Mouse (Mus musculus) embryonic facial prominence, embryonic 14.5 days (tissue): ENCODE measurements around the gene Neb. TPM values are rescaled to one million over a fixed set of nuclear protein-coding genes. Genes with fewer than 3 reads are reported as not detected.

Experiments
- ATAC-seq: fragments of 200-750 bp; cut with Nextera tagmentation; 2 replicates; pipeline ENCODE4 v1.8.0; 2017; ENCODE audit warnings: low read depth, moderate number of reproducible peaks, moderate TSS enrichment
- DNase-seq: peaks from one replicate; pipeline ENCODE4 v3.0.0-alpha.2; 2015; ENCODE audit warnings: low spot score
- H3K27ac ChIP-seq: fragments of 300-500 bp; sonication (generic); replicated peaks from 2 replicates; pipeline ENCODE4 v1.5.1; 2014; ENCODE audit warnings: low read depth, mild to moderate bottlenecking, low read length, moderate library complexity
- H3K27me3 ChIP-seq: fragments of 300-500 bp; sonication (generic); replicated peaks from 2 replicates; pipeline ENCODE4 v1.6.1; 2014; ENCODE audit warnings: low read length; ENCODE audit not compliant: control insufficient read depth, insufficient read depth
- H3K36me3 ChIP-seq: fragments of 300-500 bp; sonication (generic); 2 replicates; pipeline ENCODE4 v1.6.1; 2014; ENCODE audit warnings: low read length, mixed read lengths; ENCODE audit not compliant: control insufficient read depth, insufficient read depth
- H3K4me1 ChIP-seq: fragments of 300-500 bp; sonication (generic); 2 replicates; pipeline ENCODE4 v1.6.1; 2014; ENCODE audit warnings: antibody characterized with exemption, low read length; ENCODE audit not compliant: control insufficient read depth, insufficient read depth
- H3K4me2 ChIP-seq: fragments of 300-500 bp; sonication (generic); 2 replicates; pipeline ENCODE4 v1.6.1; 2014; ENCODE audit warnings: low read depth, mild to moderate bottlenecking, low read length, moderate library complexity, mixed read lengths
- H3K4me3 ChIP-seq: fragments of 300-500 bp; sonication (generic); 2 replicates; pipeline ENCODE4 v1.5.1; 2014; ENCODE audit warnings: low read depth, mild to moderate bottlenecking, low read length
- H3K9ac ChIP-seq: fragments of 300-500 bp; sonication (generic); 2 replicates; pipeline ENCODE4 v1.6.1; 2014; ENCODE audit warnings: low read depth, mild to moderate bottlenecking, low read length, moderate library complexity, mixed read lengths
- H3K9me3 ChIP-seq: fragments of 300-500 bp; sonication (generic); 2 replicates; pipeline ENCODE4 v1.6.1; 2016; ENCODE audit warnings: low read length; ENCODE audit not compliant: control insufficient read depth
- WGBS: fragments of 180-500 bp; shearing (Covaris S2); extraction: QIAGEN DNeasy Blood & Tissue Kit; methylation state at CpG from one replicate; pipeline ENCODE4 v1.1.7; 2014; 5-methylcytosine and 5-hydroxymethylcytosine counted together
- polyA plus RNA-seq: library from polyadenylated mRNA; unstranded; fragments of >200 nt; fragmentation: Nextera tagmentation; extraction: Ambion mirVana; gene quantifications from 2 replicates; pipeline ENCODE4 v1.2.1, GENCODE M21; 2014

The Neb gene
- polyA plus RNA-seq, 1 experiment from 2014 or later, result 249 TPM

DNA sequence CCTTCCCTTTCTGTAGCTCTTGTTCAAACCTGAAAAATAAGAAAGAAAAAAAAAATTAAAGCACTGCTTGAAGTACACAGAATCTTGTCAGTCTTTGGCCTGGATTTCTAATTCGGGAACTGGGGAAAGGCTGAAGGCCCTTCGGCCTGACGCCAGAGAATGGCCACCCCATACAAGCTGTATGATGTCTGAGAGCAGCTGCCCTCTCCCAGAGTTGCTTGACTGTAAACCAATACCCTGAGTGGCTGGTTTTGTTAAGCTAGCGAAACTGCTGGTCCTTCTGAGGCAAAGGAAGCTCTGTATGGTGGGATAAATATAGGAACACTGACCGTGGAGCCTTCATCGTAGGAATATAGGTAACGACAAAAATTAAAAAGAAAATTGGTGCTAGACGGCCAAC lies 43.2 kb downstream of the Neb start:
- WGBS, result 79% methylated on average over 8 of the region's 8 CpGs

DNA sequence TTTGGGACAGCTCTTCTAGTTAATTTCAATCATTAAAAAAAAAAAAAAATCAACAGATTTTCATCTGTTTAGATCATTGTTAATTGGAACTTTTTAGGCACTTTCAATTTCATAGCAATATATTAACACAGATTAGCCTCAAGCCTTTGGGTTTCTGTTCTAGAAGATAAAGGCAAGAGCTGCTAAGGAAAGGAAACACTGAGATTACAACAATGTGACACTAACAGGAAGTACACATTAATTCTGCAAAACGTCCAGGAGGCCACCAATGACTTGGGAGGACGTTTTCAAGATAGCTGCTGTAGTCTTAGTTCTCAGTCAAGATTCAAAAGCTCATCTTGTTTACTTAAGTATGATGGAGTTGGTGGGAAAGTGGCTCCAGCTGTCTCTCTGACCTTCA lies 44.7 kb downstream of the Neb start:
- ATAC-seq (no peak), DNase-seq (no peak)
- Histone ChIP-seq H3K27me3 (no peaks in the 10 kb centered on the region), H3K4me2 (no peak overlapping the region), H3K36me3 (no peaks in the 10 kb centered on the region), H3K27ac (no peak overlapping the region), H3K4me3 (no peak overlapping the region), H3K4me1 (no peaks in the 10 kb centered on the region), H3K9ac (no peak overlapping the region), H3K9me3 (no peaks in the 10 kb centered on the region)
- 23% methylated on average over 2 of the region's 2 CpGs for WGBS

More for the DNA sequence above, 43.2 kb downstream of the Neb start:
- no peak overlapping the region for H3K27ac ChIP-seq
- no peaks in the 10 kb centered on the region for H3K4me1 ChIP-seq
- ATAC-seq (peak; percentile 79; the same call in 1 of the 2 replicates), DNase-seq (peak; percentile 75)
- no peaks in the 10 kb centered on the region for H3K36me3 ChIP-seq
- H3K27me3 ChIP-seq, result no peaks in the 10 kb centered on the region
- H3K4me3 ChIP-seq, result peak overlapping the region; percentile 6; the same call in 1 of the 2 replicates
- H3K9ac ChIP-seq, result no peak overlapping the region
- no peak overlapping the region for H3K4me2 ChIP-seq
- no peaks in the 10 kb centered on the region for H3K9me3 ChIP-seq

DNA sequence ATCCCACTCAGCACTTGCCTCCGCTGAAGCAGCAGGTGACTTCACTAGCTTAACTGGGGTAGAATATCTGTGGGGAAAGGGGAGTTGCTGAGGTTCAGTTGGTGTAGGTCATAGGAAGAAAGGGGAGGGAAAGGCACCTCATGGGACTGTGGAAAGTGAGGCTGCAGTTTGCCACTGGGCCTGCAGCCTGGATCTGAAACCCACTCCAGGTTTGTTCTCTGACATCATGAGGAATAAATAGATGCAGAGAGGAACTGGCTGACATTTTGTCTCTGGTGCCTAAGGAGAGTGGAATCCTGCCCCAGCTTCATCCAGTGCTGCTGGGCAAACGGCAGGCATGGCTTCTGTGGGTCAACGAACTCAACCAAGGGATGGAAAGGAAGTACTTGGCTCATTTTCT lies 46.5 kb downstream of the Neb start:
- ATAC-seq (no peak), DNase-seq (no peak)
- Histone ChIP-seq H3K4me3 (no peak overlapping the region), H3K27ac (no peak overlapping the region), H3K27me3 (no peaks in the 10 kb centered on the region), H3K9me3 (no peaks in the 10 kb centered on the region), H3K36me3 (no peaks in the 10 kb centered on the region), H3K4me1 (no peaks in the 10 kb centered on the region), H3K9ac (no peak overlapping the region), H3K4me2 (no peak overlapping the region)
- 83% methylated on average over 3 of the region's 3 CpGs for WGBS

DNA sequence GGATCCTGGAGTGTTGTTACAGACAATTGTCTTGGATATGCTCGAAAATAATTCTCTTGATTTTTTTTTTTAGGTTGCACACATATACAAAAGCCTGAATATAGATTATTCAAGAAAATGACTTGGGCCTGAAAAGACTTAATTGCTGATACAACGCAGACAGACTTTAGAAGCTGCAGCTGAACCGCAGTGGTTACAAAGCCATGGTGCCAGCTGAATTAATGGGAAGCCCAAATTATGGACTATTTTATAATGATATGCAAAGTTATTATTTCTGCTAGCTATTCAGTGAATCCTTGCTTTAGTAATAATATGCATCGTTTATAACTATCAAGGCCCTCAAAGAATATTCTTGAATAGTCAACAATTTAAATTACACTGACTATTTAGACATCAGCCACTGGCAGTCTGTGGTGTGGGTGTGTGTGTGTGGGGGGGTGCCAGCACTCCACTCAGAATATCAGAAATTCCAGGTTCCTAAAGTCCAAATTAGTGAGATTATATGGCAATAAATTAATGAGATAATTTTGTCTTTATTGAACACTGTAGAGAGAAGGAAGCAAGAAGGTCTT lies 50.9 kb downstream of the Neb start:
- no peaks in the 10 kb centered on the region for H3K36me3 ChIP-seq
- no peak overlapping the region for H3K9ac ChIP-seq
- no peak overlapping the region for H3K4me2 ChIP-seq
- no peaks in the 10 kb centered on the region for H3K27me3 ChIP-seq
- ATAC-seq, result no peak
- no peak overlapping the region for H3K27ac ChIP-seq
- H3K9me3 ChIP-seq, result no peaks in the 10 kb centered on the region
- H3K4me1 ChIP-seq, result no peaks in the 10 kb centered on the region
- DNase-seq, result no peak
- H3K4me3 ChIP-seq, result no peak overlapping the region
- 79% methylated on average over 4 of the region's 4 CpGs for WGBS

DNA sequence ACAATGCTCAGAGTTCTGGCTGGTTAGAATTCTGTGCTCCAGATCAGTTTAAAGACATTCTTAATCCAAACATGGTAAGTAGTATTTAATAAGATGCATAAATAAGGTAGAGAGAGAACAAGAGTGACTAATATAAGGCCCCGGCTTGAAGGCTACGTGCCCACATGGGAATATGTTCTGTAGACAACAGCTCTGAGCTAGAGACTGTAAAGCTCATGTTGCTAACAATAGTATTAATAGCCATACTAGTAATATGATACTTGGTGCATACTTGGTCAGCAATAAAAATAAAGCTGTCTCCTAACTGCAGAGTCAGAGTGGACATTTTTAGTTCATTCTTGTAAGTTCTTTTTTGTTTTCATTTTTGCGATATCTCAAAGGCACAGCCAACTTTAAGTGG lies 56.4 kb downstream of the Neb start:
- Histone ChIP-seq H3K27ac (no peak overlapping the region), H3K4me1 (no peaks in the 10 kb centered on the region), H3K9ac (no peak overlapping the region), H3K4me3 (no peak overlapping the region), H3K27me3 (no peaks in the 10 kb centered on the region), H3K36me3 (no peaks in the 10 kb centered on the region), H3K4me2 (no peak overlapping the region), H3K9me3 (no peaks in the 10 kb centered on the region)
- peak; percentile 35 for DNase-seq
- ATAC-seq, result no peak
- 79% methylated on average over 3 of the region's 3 CpGs for WGBS

DNA sequence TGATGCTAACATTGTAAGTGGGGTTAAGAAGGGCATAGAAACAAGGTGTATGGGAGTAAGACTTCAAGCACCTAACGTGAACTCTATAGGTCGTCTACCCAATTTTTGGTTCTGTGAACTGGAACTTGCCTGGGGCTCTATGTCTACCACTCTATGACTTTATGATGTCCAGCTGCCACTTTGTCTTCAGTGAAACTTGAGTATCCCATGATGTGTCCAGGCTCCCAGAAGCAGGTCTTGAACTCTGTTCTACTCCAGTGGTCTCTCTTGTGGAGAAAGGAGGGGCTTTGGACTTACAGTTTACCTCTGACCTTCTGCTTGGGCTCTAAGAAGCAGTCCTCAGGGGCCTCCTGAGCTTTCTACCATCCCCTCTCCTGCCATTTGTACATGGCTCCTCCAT lies 58.1 kb downstream of the Neb start:
- Histone ChIP-seq H3K27ac (no peak overlapping the region), H3K36me3 (no peaks in the 10 kb centered on the region), H3K4me3 (no peak overlapping the region), H3K4me2 (no peak overlapping the region), H3K9me3 (no peaks in the 10 kb centered on the region), H3K27me3 (no peaks in the 10 kb centered on the region), H3K9ac (no peak overlapping the region), H3K4me1 (no peaks in the 10 kb centered on the region)
- no peak for DNase-seq
- no peak for ATAC-seq
- 94% methylated on average over 2 of the region's 2 CpGs for WGBS

DNA sequence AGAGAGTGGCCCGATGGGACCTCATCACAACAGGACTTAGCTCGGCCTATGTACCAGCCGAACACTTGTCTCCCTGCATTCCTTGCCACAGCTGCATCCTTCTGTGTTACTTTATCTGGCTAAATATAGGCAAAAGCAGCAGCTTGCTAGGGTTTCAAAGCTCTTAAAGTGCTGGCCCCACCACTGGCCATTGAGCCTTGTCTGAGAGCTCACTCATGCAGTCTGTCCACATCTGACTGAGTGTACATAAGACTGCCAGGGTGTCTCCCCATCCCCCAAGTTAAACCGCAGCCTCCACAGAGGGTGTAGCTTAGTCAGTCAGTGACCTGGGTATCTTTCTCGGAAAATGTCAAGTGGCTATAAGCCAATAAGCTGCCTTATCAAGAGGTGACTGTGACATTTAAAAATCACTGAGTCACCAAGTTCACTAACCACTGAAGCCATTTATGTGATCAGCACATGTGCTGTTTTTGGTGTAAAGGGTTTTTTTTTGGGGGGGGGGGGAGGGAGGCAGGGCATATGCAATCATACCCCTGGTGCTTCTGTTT lies 59.2 kb downstream of the Neb start:
- no peak overlapping the region for H3K4me2 ChIP-seq
- no peak overlapping the region for H3K27ac ChIP-seq
- 61% methylated on average over 5 of the region's 5 CpGs for WGBS
- H3K9ac ChIP-seq, result no peak overlapping the region
- no peaks in the 10 kb centered on the region for H3K4me1 ChIP-seq
- H3K27me3 ChIP-seq, result no peaks in the 10 kb centered on the region
- H3K9me3 ChIP-seq, result no peaks in the 10 kb centered on the region
- ATAC-seq (peak; percentile 88; the same call in 1 of the 2 replicates), DNase-seq (peak; percentile 84)
- no peak overlapping the region for H3K4me3 ChIP-seq
- no peaks in the 10 kb centered on the region for H3K36me3 ChIP-seq

DNA sequence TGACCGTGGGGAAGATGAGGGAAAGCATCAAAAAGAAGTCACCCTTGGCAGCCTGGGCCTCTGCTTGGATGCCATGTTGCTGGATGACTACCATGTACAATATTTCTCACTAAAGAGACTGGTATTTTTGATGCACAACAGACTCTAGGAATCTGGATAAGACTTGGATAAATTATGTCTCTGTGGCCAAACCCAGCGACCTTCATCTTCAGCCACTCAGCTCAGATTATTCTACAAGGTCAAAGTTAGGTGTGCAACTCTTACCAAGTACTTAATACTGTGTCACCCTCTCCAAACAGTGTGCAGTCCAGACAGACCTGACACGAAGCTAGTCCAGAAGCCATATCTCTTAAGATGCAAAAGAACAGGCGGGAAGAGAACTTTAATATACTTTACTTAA lies 60.8 kb downstream of the Neb start:
- 87% methylated on average over 4 of the region's 4 CpGs for WGBS
- DNase-seq (no peak), ATAC-seq (no peak)
- Histone ChIP-seq H3K27me3 (no peaks in the 10 kb centered on the region), H3K9me3 (no peaks in the 10 kb centered on the region), H3K27ac (no peak overlapping the region), H3K4me3 (no peak overlapping the region), H3K4me1 (no peaks in the 10 kb centered on the region), H3K4me2 (no peak overlapping the region), H3K9ac (no peak overlapping the region), H3K36me3 (no peaks in the 10 kb centered on the region)

DNA sequence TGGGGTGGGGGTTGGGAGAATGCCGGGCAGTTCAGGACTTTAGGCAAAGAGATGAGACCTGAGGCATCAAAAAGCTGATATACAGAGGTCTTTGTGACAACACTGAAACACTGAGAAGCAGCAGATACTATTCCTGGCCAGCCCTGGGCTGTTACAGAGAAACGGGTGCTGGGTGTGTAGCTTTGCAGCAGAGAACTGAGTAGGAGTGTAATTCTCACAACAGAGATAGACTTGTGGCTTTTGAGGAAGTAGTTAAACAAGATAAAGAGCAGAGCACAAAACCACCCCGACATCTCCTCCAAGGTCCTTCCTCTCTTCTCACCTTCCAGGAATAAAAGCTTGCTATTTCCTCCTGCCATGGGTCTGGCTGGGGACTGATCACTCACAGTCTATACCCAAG lies 62.5 kb downstream of the Neb start:
- no peak overlapping the region for H3K9ac ChIP-seq
- H3K4me1 ChIP-seq, result no peaks in the 10 kb centered on the region
- H3K27me3 ChIP-seq, result no peaks in the 10 kb centered on the region
- no peak overlapping the region for H3K4me2 ChIP-seq
- no peak overlapping the region for H3K4me3 ChIP-seq
- ATAC-seq (no peak), DNase-seq (no peak)
- H3K36me3 ChIP-seq, result no peaks in the 10 kb centered on the region
- H3K9me3 ChIP-seq, result no peaks in the 10 kb centered on the region
- no peak overlapping the region for H3K27ac ChIP-seq
- 57% methylated on average over 3 of the region's 3 CpGs for WGBS
